Mouse (Mus musculus): ENCODE measurements around the gene Rev3l. TPM values are rescaled to one million over a fixed set of nuclear protein-coding genes. Genes with fewer than 3 reads are reported as not detected.

The Rev3l gene
- polyA plus RNA-seq, 1 experiment from 2014 or later, result 12.7 TPM

GRCm38 (mm10) chr10:39785241-39785640, 53.3 kb downstream of the Rev3l start:
- Histone ChIP-seq H3K27me3 (replicated peaks) (no peaks in the 10 kb centered on the region), H3K9me3 (replicated peaks) (no peaks in the 10 kb centered on the region), H3K27ac (ENCODE audit: poor library complexity, severe bottlenecking) (no peak overlapping the region), H3K4me2 (no peak overlapping the region), H3K4me1 (replicated peaks) (no peaks in the 10 kb centered on the region), H3K9ac (no peak overlapping the region), H3K4me3 (no peak overlapping the region), H3K36me3 (no peaks in the 10 kb centered on the region; the same call in 1 of the 2 replicates)
- WGBS, result 79% methylated on average over 3 of the region's 3 CpGs
- ATAC-seq (ENCODE audit: insufficient number of reproducible peaks, low FRiP score), result no peak

- Histone ChIP-seq H3K9me3 (replicated peaks) (no peaks in the 10 kb centered on the region), H3K9ac (no peak overlapping the region), H3K27ac (ENCODE audit: poor library complexity, severe bottlenecking) (no peak overlapping the region), H3K27me3 (replicated peaks) (no peaks in the 10 kb centered on the region), H3K4me3 (no peak overlapping the region), H3K36me3 (peaks cover 14% of the 10 kb centered on the region), H3K4me2 (no peak overlapping the region), H3K4me1 (replicated peaks) (no peaks in the 10 kb centered on the region)
- 95% methylated on average over 1 of the region's 1 CpGs for WGBS
- ATAC-seq (ENCODE audit: insufficient number of reproducible peaks, low FRiP score), result no peak
These were observed 61.4 kb downstream of the Rev3l start for GRCm38 (mm10) chr10:39793295-39793694.

- no peak for ATAC-seq (ENCODE audit: insufficient number of reproducible peaks, low FRiP score)
- Histone ChIP-seq H3K27ac (ENCODE audit: poor library complexity, severe bottlenecking) (no peak overlapping the region), H3K36me3 (peaks cover 44% of the 10 kb centered on the region), H3K27me3 (replicated peaks) (no peaks in the 10 kb centered on the region), H3K9ac (no peak overlapping the region), H3K9me3 (replicated peaks) (no peaks in the 10 kb centered on the region; the same call in 1 of the 2 replicates), H3K4me2 (no peak overlapping the region), H3K4me1 (replicated peaks) (no peaks in the 10 kb centered on the region), H3K4me3 (no peak overlapping the region)
- 62% methylated on average over 3 of the region's 3 CpGs for WGBS
These were observed 79.6 kb downstream of the Rev3l start for GRCm38 (mm10) chr10:39811507-39811906.

GRCm38 (mm10) chr10:39842621-39843020, 110.7 kb downstream of the Rev3l start:
- Histone ChIP-seq H3K9ac (no peak overlapping the region), H3K9me3 (replicated peaks) (no peaks in the 10 kb centered on the region), H3K27me3 (replicated peaks) (no peaks in the 10 kb centered on the region), H3K36me3 (peaks cover 42% of the 10 kb centered on the region), H3K4me2 (no peak overlapping the region), H3K27ac (ENCODE audit: poor library complexity, severe bottlenecking) (no peak overlapping the region), H3K4me3 (no peak overlapping the region), H3K4me1 (replicated peaks) (no peaks in the 10 kb centered on the region)
- ATAC-seq (ENCODE audit: insufficient number of reproducible peaks, low FRiP score), result no peak
- 88% methylated on average over 1 of the region's 1 CpGs for WGBS

GRCm38 (mm10) chr10:39865509-39865908, 133.6 kb downstream of the Rev3l start:
- Histone ChIP-seq H3K9me3 (replicated peaks) (no peaks in the 10 kb centered on the region), H3K27ac (ENCODE audit: poor library complexity, severe bottlenecking) (no peak overlapping the region), H3K4me3 (no peak overlapping the region), H3K9ac (no peak overlapping the region), H3K36me3 (peaks cover 50% of the 10 kb centered on the region), H3K4me1 (replicated peaks) (peaks cover 6% of the 10 kb centered on the region), H3K27me3 (replicated peaks) (no peaks in the 10 kb centered on the region), H3K4me2 (no peak overlapping the region)
- ATAC-seq (ENCODE audit: insufficient number of reproducible peaks, low FRiP score), result no peak
- WGBS, result 44% methylated on average over 2 of the region's 2 CpGs

GRCm38 (mm10) chr10:39888621-39889020, 156.7 kb downstream of the Rev3l start:
- peaks cover 13% of the 10 kb centered on the region for H3K36me3 ChIP-seq
- 49% methylated on average over 3 of the region's 3 CpGs for WGBS
- ATAC-seq (ENCODE audit: insufficient number of reproducible peaks, low FRiP score), result no peak
- H3K9ac ChIP-seq, result no peak overlapping the region
- no peak overlapping the region for H3K27ac ChIP-seq (ENCODE audit: poor library complexity, severe bottlenecking)
- no peak overlapping the region for H3K4me2 ChIP-seq
- no peaks in the 10 kb centered on the region for H3K27me3 ChIP-seq (replicated peaks)
- no peaks in the 10 kb centered on the region for H3K4me1 ChIP-seq (replicated peaks)
- H3K4me3 ChIP-seq, result no peak overlapping the region
- no peaks in the 10 kb centered on the region for H3K9me3 ChIP-seq (replicated peaks)

GRCm38 (mm10) chr10:39893702-39894697, 162.1 kb downstream of the Rev3l start:
- no peaks in the 10 kb centered on the region for H3K27me3 ChIP-seq (replicated peaks)
- no peak overlapping the region for H3K4me3 ChIP-seq
- H3K4me2 ChIP-seq, result no peak overlapping the region
- 59% methylated on average over 11 of the region's 11 CpGs for WGBS
- no peak overlapping the region for H3K27ac ChIP-seq (ENCODE audit: poor library complexity, severe bottlenecking)
- peaks cover 14% of the 10 kb centered on the region for H3K4me1 ChIP-seq (replicated peaks)
- H3K9me3 ChIP-seq (replicated peaks), result no peaks in the 10 kb centered on the region
- no peak overlapping the region for H3K9ac ChIP-seq
- ATAC-seq (ENCODE audit: insufficient number of reproducible peaks, low FRiP score), result peak; percentile 72
- H3K36me3 ChIP-seq, result peaks cover 15% of the 10 kb centered on the region

GRCm38 (mm10) chr10:39896503-39896902, 164.6 kb downstream of the Rev3l start:
- 78% methylated on average over 5 of the region's 5 CpGs for WGBS
- ATAC-seq (ENCODE audit: insufficient number of reproducible peaks, low FRiP score), result no peak
- no peak overlapping the region for H3K4me3 ChIP-seq

GRCm38 (mm10) chr10:39898874-39899371, 167.0 kb downstream of the Rev3l start, which contains the start of gene Mfsd4b4:
TSS of gene Mfsd4b4 (minus strand) at chr10:39899238.
- Histone ChIP-seq H3K9me3 (replicated peaks) (no peaks in the 10 kb centered on the region), H3K27me3 (replicated peaks) (no peaks in the 10 kb centered on the region), H3K4me2 (peak within 1 kb of the TSS; percentile 82), H3K4me1 (replicated peaks) (peaks cover 15% of the 10 kb centered on the region), H3K36me3 (no peaks in the 10 kb centered on the region), H3K4me3 (peak within 1 kb of the TSS; percentile 79), H3K9ac (peak within 1 kb of the TSS; percentile 85), H3K27ac (ENCODE audit: poor library complexity, severe bottlenecking) (peak within 1 kb of the TSS; percentile 76)
- WGBS, result under 1% methylated on average over 41 of the region's 41 CpGs
- ATAC-seq (ENCODE audit: insufficient number of reproducible peaks, low FRiP score), result peak; percentile 93

More at GRCm38 (mm10) chr10:39896503-39896902, 164.6 kb downstream of the Rev3l start:
- Histone ChIP-seq H3K9ac (no peak overlapping the region), H3K27me3 (replicated peaks) (no peaks in the 10 kb centered on the region), H3K27ac (ENCODE audit: poor library complexity, severe bottlenecking) (no peak overlapping the region), H3K4me1 (replicated peaks) (peaks cover 18% of the 10 kb centered on the region), H3K4me2 (no peak overlapping the region), H3K9me3 (replicated peaks) (no peaks in the 10 kb centered on the region), H3K36me3 (peaks cover 9% of the 10 kb centered on the region)

GRCm38 (mm10) chr10:39904191-39904590, 172.3 kb downstream of the Rev3l start:
- WGBS, result 75% methylated on average over 3 of the region's 3 CpGs
- Histone ChIP-seq H3K4me3 (no peak overlapping the region), H3K4me2 (no peak overlapping the region), H3K36me3 (no peaks in the 10 kb centered on the region), H3K9ac (no peak overlapping the region), H3K27me3 (replicated peaks) (no peaks in the 10 kb centered on the region), H3K27ac (ENCODE audit: poor library complexity, severe bottlenecking) (no peak overlapping the region), H3K4me1 (replicated peaks) (peaks cover 4% of the 10 kb centered on the region; the same call in 1 of the 2 replicates), H3K9me3 (replicated peaks) (no peaks in the 10 kb centered on the region)
- no peak for ATAC-seq (ENCODE audit: insufficient number of reproducible peaks, low FRiP score)

Measured in heart, embryonic 12.5 days (tissue).